Mouse (Mus musculus) midbrain, embryonic 14.5 days (tissue): Measurements from ENCODE around the gene Ephb1. TPM values are rescaled to one million over a fixed set of nuclear protein-coding genes. Genes with fewer than 3 reads are reported as not detected.

Experiments used
- ATAC-seq: fragments of 200-750 bp; cut with Nextera tagmentation; 2 replicates; pipeline ENCODE4 v1.8.0; 2017; ENCODE audit warnings: moderate number of reproducible peaks, moderate library complexity; ENCODE audit not compliant: low FRiP score, low TSS enrichment
- DNase-seq: peaks from one replicate; pipeline ENCODE4 v3.0.0-alpha.2; 2015
- H3K27ac ChIP-seq: fragments of 300-500 bp; sonication (generic); replicated peaks from 2 replicates; pipeline ENCODE4 v1.5.1; 2014; ENCODE audit warnings: mild to moderate bottlenecking, low read depth, low read length, moderate library complexity
- H3K27me3 ChIP-seq: fragments of 300-500 bp; sonication (generic); 2 replicates; pipeline ENCODE4 v1.6.1; 2014; ENCODE audit warnings: low read length, control low read depth, mixed read lengths; ENCODE audit not compliant: control insufficient read depth, insufficient read depth
- H3K36me3 ChIP-seq: fragments of 300-500 bp; sonication (generic); 2 replicates; pipeline ENCODE4 v1.6.1; 2014; ENCODE audit warnings: low read length, control low read depth; ENCODE audit not compliant: control insufficient read depth, insufficient read depth
- H3K4me1 ChIP-seq: fragments of 300-500 bp; sonication (generic); 2 replicates; pipeline ENCODE4 v1.6.1; 2014; ENCODE audit warnings: mild to moderate bottlenecking, antibody characterized with exemption, low read length, control low read depth; ENCODE audit not compliant: control insufficient read depth, insufficient read depth
- H3K4me2 ChIP-seq: fragments of 300-500 bp; sonication (generic); 2 replicates; pipeline ENCODE4 v1.6.1; 2014; ENCODE audit warnings: mild to moderate bottlenecking, low read length, moderate library complexity
- H3K4me3 ChIP-seq: fragments of 300-500 bp; sonication (generic); replicated peaks from 2 replicates; pipeline ENCODE4 v1.5.1; 2014; ENCODE audit warnings: low read depth, low read length
- H3K9ac ChIP-seq: fragments of 300-500 bp; sonication (generic); replicated peaks from 2 replicates; pipeline ENCODE4 v1.6.1; 2014; ENCODE audit warnings: mild to moderate bottlenecking, low read length, moderate library complexity
- H3K9me3 ChIP-seq: fragments of 300-500 bp; sonication (generic); 2 replicates; pipeline ENCODE4 v1.6.1; 2016; ENCODE audit warnings: low read length, control low read depth, mixed read lengths; ENCODE audit not compliant: control insufficient read depth
- WGBS: fragments of 180-500 bp; shearing (Covaris S2); extraction: QIAGEN DNeasy Blood & Tissue Kit; methylation state at CpG from one replicate; pipeline ENCODE4 v1.1.7; 2014; 5-methylcytosine and 5-hydroxymethylcytosine counted together
- polyA plus RNA-seq: library from polyadenylated mRNA; unstranded; fragments of >200 nt; fragmentation: Nextera tagmentation; extraction: Ambion mirVana; gene quantifications from 2 replicates; pipeline ENCODE4 v1.2.1, GENCODE M21; 2014

Gene Ephb1
- polyA plus RNA-seq, 1 experiment from 2014 or later, result 93.9 TPM

- Histone ChIP-seq H3K9me3 (no peaks in the 10 kb centered on the region), H3K9ac (no peak overlapping the region), H3K27me3 (no peaks in the 10 kb centered on the region), H3K4me2 (no peak overlapping the region), H3K27ac (0 out of 2 replicates have a peak overlapping the region, but pooled peaks have one; percentile 10), H3K4me3 (no peak overlapping the region), H3K36me3 (no peaks in the 10 kb centered on the region), H3K4me1 (peaks cover 14% of the 10 kb centered on the region)
- no peak for DNase-seq
- 93% methylated on average over 2 of the region's 2 CpGs for WGBS
- ATAC-seq, result no peak
These were observed 439.4 kb downstream of the Ephb1 start for GRCm38 (mm10) chr9:101915082-101915481.

GRCm38 (mm10) chr9:101911176-101911866, 443.2 kb downstream of the Ephb1 start:
- WGBS, result 25% methylated on average over 9 of the region's 9 CpGs
- DNase-seq (peak; percentile 74), ATAC-seq (peak; percentile 53; the same call in 1 of the 2 replicates)
- H3K27ac ChIP-seq, result no peak overlapping the region
- H3K4me1 ChIP-seq, result peaks cover 38% of the 10 kb centered on the region
- H3K4me3 ChIP-seq, result no peak overlapping the region
- H3K4me2 ChIP-seq, result no peak overlapping the region
- H3K36me3 ChIP-seq, result no peaks in the 10 kb centered on the region
- no peaks in the 10 kb centered on the region for H3K9me3 ChIP-seq
- H3K9ac ChIP-seq, result no peak overlapping the region
- no peaks in the 10 kb centered on the region for H3K27me3 ChIP-seq

GRCm38 (mm10) chr9:101909491-101909890, 445.0 kb downstream of the Ephb1 start:
- Histone ChIP-seq H3K9ac (no peak overlapping the region), H3K36me3 (no peaks in the 10 kb centered on the region), H3K4me1 (peaks cover 38% of the 10 kb centered on the region), H3K9me3 (no peaks in the 10 kb centered on the region), H3K27me3 (no peaks in the 10 kb centered on the region), H3K4me2 (no peak overlapping the region), H3K27ac (peak overlapping the region; percentile 75), H3K4me3 (no peak overlapping the region)
- WGBS, result 68% methylated on average over 4 of the region's 4 CpGs
- ATAC-seq (no peak), DNase-seq (no peak)

- Histone ChIP-seq H3K4me2 (no peak overlapping the region), H3K9me3 (no peaks in the 10 kb centered on the region), H3K4me1 (peaks cover 38% of the 10 kb centered on the region), H3K36me3 (no peaks in the 10 kb centered on the region), H3K27me3 (no peaks in the 10 kb centered on the region), H3K9ac (no peak overlapping the region), H3K27ac (peak overlapping the region; percentile 75), H3K4me3 (no peak overlapping the region)
- DNase-seq (peak; percentile 70), ATAC-seq (peak; percentile 57; the same call in 1 of the 2 replicates)
- 7% methylated on average over 5 of the region's 5 CpGs for WGBS
These were observed 445.6 kb downstream of the Ephb1 start for GRCm38 (mm10) chr9:101908849-101909248.

- Histone ChIP-seq H3K27me3 (no peaks in the 10 kb centered on the region), H3K4me2 (no peak overlapping the region), H3K4me1 (peaks cover 38% of the 10 kb centered on the region), H3K27ac (peak overlapping the region; percentile 75), H3K36me3 (no peaks in the 10 kb centered on the region), H3K9me3 (no peaks in the 10 kb centered on the region), H3K4me3 (no peak overlapping the region), H3K9ac (no peak overlapping the region)
- DNase-seq (peak; percentile 57), ATAC-seq (no peak; the same call in 1 of the 2 replicates)
- 31% methylated on average over 6 of the region's 6 CpGs for WGBS
These were observed 446.7 kb downstream of the Ephb1 start for GRCm38 (mm10) chr9:101907747-101908255.

GRCm38 (mm10) chr9:101903406-101903805, 451.1 kb downstream of the Ephb1 start:
- H3K4me1 ChIP-seq, result peaks cover 10% of the 10 kb centered on the region
- H3K27me3 ChIP-seq, result no peaks in the 10 kb centered on the region
- WGBS, result 10% methylated on average over 3 of the region's 3 CpGs
- H3K9me3 ChIP-seq, result no peaks in the 10 kb centered on the region
- no peaks in the 10 kb centered on the region for H3K36me3 ChIP-seq
- DNase-seq (peak; percentile 61), ATAC-seq (no peak)
- no peak overlapping the region for H3K9ac ChIP-seq
- H3K27ac ChIP-seq, result no peak overlapping the region
- H3K4me3 ChIP-seq, result no peak overlapping the region
- no peak overlapping the region for H3K4me2 ChIP-seq

- DNase-seq, result no peak
- WGBS, result 95% methylated on average over 1 of the region's 1 CpGs
- Histone ChIP-seq H3K9ac (no peak overlapping the region), H3K27me3 (no peaks in the 10 kb centered on the region), H3K27ac (no peak overlapping the region), H3K4me2 (no peak overlapping the region), H3K4me3 (no peak overlapping the region), H3K9me3 (no peaks in the 10 kb centered on the region), H3K36me3 (no peaks in the 10 kb centered on the region), H3K4me1 (no peaks in the 10 kb centered on the region)
- no peak for ATAC-seq
These were observed 456.6 kb downstream of the Ephb1 start for GRCm38 (mm10) chr9:101897851-101898250.

GRCm38 (mm10) chr9:101883295-101883694, 471.2 kb downstream of the Ephb1 start:
- Histone ChIP-seq H3K27ac (no peak overlapping the region), H3K4me1 (no peaks in the 10 kb centered on the region), H3K4me3 (no peak overlapping the region), H3K9me3 (no peaks in the 10 kb centered on the region), H3K9ac (no peak overlapping the region), H3K4me2 (no peak overlapping the region), H3K27me3 (no peaks in the 10 kb centered on the region), H3K36me3 (no peaks in the 10 kb centered on the region)
- DNase-seq (no peak), ATAC-seq (no peak)
- WGBS, result 66% methylated on average over 2 of the region's 2 CpGs
